Mouse (Mus musculus): Measurements from ENCODE around the gene Ace3. TPM values are rescaled to one million over a fixed set of nuclear protein-coding genes. Genes with fewer than 3 reads are reported as not detected.

Ace3 gene
- polyA plus RNA-seq, 1 experiment from 2014 or later = not detected

DNA sequence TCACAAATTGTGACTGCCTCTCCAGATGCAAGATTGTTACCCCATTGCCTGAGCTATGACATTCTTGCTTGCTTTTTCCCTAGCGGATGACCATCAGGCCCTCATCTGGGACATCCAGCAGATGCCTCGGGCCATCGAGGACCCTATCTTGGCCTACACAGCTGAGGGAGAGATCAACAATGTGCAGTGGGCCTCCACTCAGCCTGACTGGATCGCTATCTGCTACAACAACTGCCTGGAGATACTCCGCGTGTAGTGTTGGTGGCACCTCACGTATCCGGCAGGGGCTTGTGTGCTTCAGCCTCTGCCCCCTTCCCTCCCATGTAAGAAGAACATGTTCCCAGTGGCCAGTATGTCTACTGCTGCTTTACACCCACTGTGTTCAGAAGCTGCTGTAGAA, 60.1 kb downstream of the Ace3 start:
- H3K27ac ChIP-seq = no peak overlapping the region
- H3K27me3 ChIP-seq (replicated peaks) = no peaks in the 10 kb centered on the region
- no peaks in the 10 kb centered on the region for H3K4me1 ChIP-seq
- H3K4me2 ChIP-seq (replicated peaks) = no peak overlapping the region
- H3K36me3 ChIP-seq = peaks cover 88% of the 10 kb centered on the region
- no peak overlapping the region for H3K4me3 ChIP-seq
- 97% methylated on average over 8 of the region's 8 CpGs for WGBS
- ATAC-seq (ENCODE audit: low FRiP score, low read depth) = no peak
- no peak overlapping the region for H3K9ac ChIP-seq
- H3K9me3 ChIP-seq = no peaks in the 10 kb centered on the region

Other genes starting within 250 kb of the Ace3 start
- gene Cyb561, start 41.3 kb upstream of the Ace3 start, polyA plus RNA-seq (2016; fragmentation: Nextera tagmentation; extraction: Ambion mirVana) = 18.9 and 21.8 TPM in 2 replicates
- 1.0 and 1.1 TPM in 2 replicates for gene Ace, start 26.7 kb upstream of the Ace3 start, polyA plus RNA-seq (2016; fragmentation: Nextera tagmentation; extraction: Ambion mirVana)
- 5.3 and 7.7 TPM in 2 replicates for gene Kcnh6, start 13.4 kb downstream of the Ace3 start, polyA plus RNA-seq (2016; fragmentation: Nextera tagmentation; extraction: Ambion mirVana)
- gene Dcaf7, start 42.2 kb downstream of the Ace3 start, polyA plus RNA-seq (2016; fragmentation: Nextera tagmentation; extraction: Ambion mirVana) = 115 and 118 TPM in 2 replicates
- gene Taco1, start 71.4 kb downstream of the Ace3 start, polyA plus RNA-seq (2016; fragmentation: Nextera tagmentation; extraction: Ambion mirVana) = 9.3 and 10.3 TPM in 2 replicates
- gene Map3k3, start 89.9 kb downstream of the Ace3 start, polyA plus RNA-seq (2016; fragmentation: Nextera tagmentation; extraction: Ambion mirVana) = 24.4 and 25.3 TPM in 2 replicates
- gene Gm10840, start 166.2 kb downstream of the Ace3 start, polyA plus RNA-seq (2016; fragmentation: Nextera tagmentation; extraction: Ambion mirVana) = not detected in 2 replicates
- 277 and 281 TPM in 2 replicates for gene Limd2, start 166.2 kb downstream of the Ace3 start, polyA plus RNA-seq (2016; fragmentation: Nextera tagmentation; extraction: Ambion mirVana)
- gene Strada, start 207.5 kb downstream of the Ace3 start, polyA plus RNA-seq (2016; fragmentation: Nextera tagmentation; extraction: Ambion mirVana) = 37.1 and 38.3 TPM in 2 replicates
- 89.5 and 90.2 TPM in 2 replicates for gene Ccdc47, start 221.7 kb downstream of the Ace3 start, polyA plus RNA-seq (2016; fragmentation: Nextera tagmentation; extraction: Ambion mirVana)
- gene Ddx42, start 222.3 kb downstream of the Ace3 start, polyA plus RNA-seq (2016; fragmentation: Nextera tagmentation; extraction: Ambion mirVana) = 108 and 113 TPM in 2 replicates

Data from neural tube, embryonic 12.5 days (tissue).